Mouse (Mus musculus) megakaryocyte, embryonic 14.5 days (primary cell): ENCODE data around the gene Olfr459.

Source experiments
- FLI1 ChIP-seq: IDR thresholded peaks from 2 replicates; pipeline ENCODE4 v1.6.1; 2012; ENCODE audit warnings: low read length, inconsistent platforms, mixed read lengths
- GATA1 ChIP-seq: IDR thresholded peaks from 3 replicates; pipeline ENCODE4 v1.6.1; 2012; ENCODE audit warnings: mixed read lengths, low read length, inconsistent platforms, borderline replicate concordance

- TF ChIP-seq GATA1 (no peak), FLI1 (no peak)
Observed at GRCm38 (mm10) chr6:41754626-41755025, 20.4 kb downstream of the Olfr459 start.
